Comparison of ENCODE assay signal across 22 mouse cellular contexts in the genomic region with DNA sequence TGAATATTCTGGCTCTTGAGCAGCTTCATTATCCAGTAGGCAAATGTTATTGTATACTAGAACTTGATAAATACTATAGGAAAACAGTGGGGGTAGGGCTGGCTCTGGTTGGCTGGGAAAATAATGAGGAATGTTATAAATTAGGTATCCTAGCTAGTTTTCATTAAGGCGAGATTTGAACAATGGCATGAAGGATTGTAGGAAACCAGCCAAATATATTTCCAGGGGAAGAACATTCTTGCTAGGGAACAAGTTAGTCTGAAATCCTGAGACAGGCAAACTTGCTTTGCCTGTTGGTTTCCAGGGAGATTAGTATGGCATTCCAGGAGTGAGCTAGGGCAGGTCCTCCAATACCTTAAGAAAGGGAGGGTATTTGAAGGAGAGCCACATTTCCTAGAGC. TPM values are rescaled to one million over a fixed set of nuclear protein-coding genes. Genes with fewer than 3 reads are reported as not detected.
DNase-seq lines count a peak whose midpoint lies in the region; ATAC-seq and TF ChIP-seq lines count a peak whose summit lies in the region.
"Had no signal": no experiment of that assay in that cellular context is flagged by ENCODE, and none has a peak within 500 bp of the region (broad histone marks: within the 10 kb centered on the region; RNA-seq: fewer than 3 reads in every experiment).

No protein-coding gene starts in this region.

- no peaks in the 10 kb centered on the region for H3K4me1 ChIP-seq in forebrain, embryonic 14.5 days (ENCODE audit: control insufficient read depth, insufficient read depth, low read length)
- peaks cover under 1% of the 10 kb centered on the region; the same call in 1 of the 2 replicates for H3K4me1 ChIP-seq in forebrain, embryonic 16.5 days (replicated peaks; ENCODE audit: control insufficient read depth, insufficient read depth, low read length)
- H3K4me1 ChIP-seq in lung, embryonic 15.5 days: peaks cover 24% of the 10 kb centered on the region
- H3K4me1 ChIP-seq in lung, adult 2 months (ENCODE audit: control insufficient read depth, insufficient read depth, low read length): no peaks in the 10 kb centered on the region; the same call in none of the 2 replicates

- TF ChIP-seq CTCF in lung, adult 2 months (IDR thresholded peaks at IDR 0.05; ENCODE audit: insufficient read depth, low read length): no peak
- no peak for TF ChIP-seq CTCF in brain, embryonic 14.5 days (IDR thresholded peaks at IDR 0.05; ENCODE audit: borderline replicate concordance, extremely low read depth, insufficient read depth, insufficient read length)

- H3K4me2 ChIP-seq in forebrain, embryonic 14.5 days (ENCODE audit: low read length): no peak overlapping the region
- no peak overlapping the region for H3K4me2 ChIP-seq in forebrain, embryonic 16.5 days (ENCODE audit: low read length)
- H3K4me2 ChIP-seq in lung, embryonic 15.5 days: no peak overlapping the region
- H3K4me2 ChIP-seq: embryonic facial prominence, embryonic 13.5 days; forebrain, embryonic 13.5 days had no signal

- H3K4me3 ChIP-seq in forebrain, embryonic 14.5 days (ENCODE audit: low read depth, low read length): no peak overlapping the region
- no peak overlapping the region for H3K4me3 ChIP-seq in forebrain, embryonic 16.5 days (replicated peaks; ENCODE audit: low read length)
- H3K4me3 ChIP-seq in lung, embryonic 15.5 days: no peak overlapping the region
- H3K4me3 ChIP-seq in lung, adult 2 months (replicated peaks; ENCODE audit: extremely low read depth, low read depth, low read length): no peak overlapping the region
- H3K4me3 ChIP-seq: embryonic facial prominence, embryonic 13.5 days; forebrain, embryonic 13.5 days had no signal

- no peak for TF ChIP-seq POLR2A in lung, adult 2 months (IDR thresholded peaks at IDR 0.05; ENCODE audit: borderline replicate concordance, extremely low read depth, low read depth, low read length)
- TF ChIP-seq POLR2A in brain, embryonic 14.5 days (IDR thresholded peaks at IDR 0.05; ENCODE audit: borderline replicate concordance, extremely low read depth, insufficient read depth, insufficient read length, poor library complexity, severe bottlenecking): no peak

- no peaks in the 10 kb centered on the region for H3K27me3 ChIP-seq in forebrain, embryonic 14.5 days (replicated peaks; ENCODE audit: control insufficient read depth, insufficient read depth, low read length)
- no peaks in the 10 kb centered on the region for H3K27me3 ChIP-seq in forebrain, embryonic 16.5 days (replicated peaks; ENCODE audit: control insufficient read depth, insufficient read depth, low read length)
- H3K27me3 ChIP-seq in lung, embryonic 15.5 days: no peaks in the 10 kb centered on the region
- H3K27me3 ChIP-seq: embryonic facial prominence, embryonic 13.5 days; forebrain, embryonic 13.5 days; Patski had no signal

- H3K9me3 ChIP-seq in forebrain, embryonic 14.5 days (replicated peaks; ENCODE audit: control insufficient read depth, low read length): no peaks in the 10 kb centered on the region
- no peaks in the 10 kb centered on the region for H3K9me3 ChIP-seq in forebrain, embryonic 16.5 days (ENCODE audit: control insufficient read depth, low read length)
- H3K9me3 ChIP-seq in lung, embryonic 15.5 days: no peaks in the 10 kb centered on the region
- H3K9me3 ChIP-seq: embryonic facial prominence, embryonic 13.5 days; forebrain, embryonic 13.5 days had no signal

- no peak overlapping the region for H3K27ac ChIP-seq in forebrain, embryonic 14.5 days (ENCODE audit: low read depth, low read length)
- H3K27ac ChIP-seq in forebrain, embryonic 16.5 days (ENCODE audit: low read length): no peak overlapping the region
- H3K27ac ChIP-seq in lung, embryonic 15.5 days: 0 out of 2 replicates have a peak overlapping the region, but pooled peaks have one; percentile 15
- H3K27ac ChIP-seq: embryonic facial prominence, embryonic 13.5 days; forebrain, embryonic 13.5 days had no signal

- WGBS in forebrain, embryonic 14.5 days: 59% methylated on average over 1 of the region's 1 CpGs
- WGBS in forebrain, embryonic 16.5 days: 39% methylated on average over 1 of the region's 1 CpGs
- 64% methylated on average over 1 of the region's 1 CpGs for WGBS in lung, embryonic 15.5 days
- WGBS in lung, adult 2 months: 75% methylated on average over 1 of the region's 1 CpGs

- peak; percentile 27 for DNase-seq in forebrain, embryonic 14.5 days (ENCODE audit: low spot score)
- DNase-seq in lung, adult 2 months: no peak
- DNase-seq in Muller cell, postnatal 12 days (ENCODE audit: inconsistent ontology term): peak; percentile 54
- peak; percentile 36 for DNase-seq in brain, embryonic 14.5 days (ENCODE audit: low read depth)
- DNase-seq in urinary bladder, postnatal 25 days (ENCODE audit: low spot score): no peak
- DNase-seq: adrenal gland, adult 8-10 months; adrenal gland, postnatal 14 days; adrenal gland, postnatal 36 days; cerebellum, adult 11 months; cerebellum, adult 18-20 months; cerebellum, adult 8-10 months; cerebellum, adult 9-11 months; cerebellum, postnatal 14 days; cerebellum, postnatal 36 days; embryo, embryonic 11 days; forebrain, postnatal 0 days had no signal

- H3K36me3 ChIP-seq in forebrain, embryonic 14.5 days (ENCODE audit: control insufficient read depth, insufficient read depth, low read length): no peaks in the 10 kb centered on the region
- H3K36me3 ChIP-seq in forebrain, embryonic 16.5 days (ENCODE audit: control insufficient read depth, insufficient read depth): no peaks in the 10 kb centered on the region
- H3K36me3 ChIP-seq in lung, embryonic 15.5 days: no peaks in the 10 kb centered on the region
- H3K36me3 ChIP-seq: embryonic facial prominence, embryonic 13.5 days had no signal

- no peak overlapping the region for H3K9ac ChIP-seq in forebrain, embryonic 14.5 days (ENCODE audit: low read length)
- H3K9ac ChIP-seq in forebrain, embryonic 16.5 days (replicated peaks; ENCODE audit: low read depth, low read length): no peak overlapping the region
- no peak overlapping the region for H3K9ac ChIP-seq in lung, embryonic 15.5 days
- H3K9ac ChIP-seq: embryonic facial prominence, embryonic 13.5 days; forebrain, embryonic 13.5 days; forebrain, postnatal 0 days had no signal

- no peak for ATAC-seq in forebrain, embryonic 14.5 days
- no peak for ATAC-seq in forebrain, embryonic 16.5 days
- no peak for ATAC-seq in lung, embryonic 15.5 days (ENCODE audit: borderline replicate concordance, extremely low read depth, low FRiP score, low TSS enrichment)
- ATAC-seq: activated CD4-positive, CD25-positive, alpha-beta regulatory T cell, adult 4 months; forebrain, embryonic 13.5 days; forebrain, postnatal 0 days; Patski had no signal

RNA-seq across cellular contexts. Expression of a gene that starts 4.9 kb away (rescaled TPM):
- 5.3 and 5.9 TPM in 2 replicates for polyA plus RNA-seq in forebrain, embryonic 14.5 days (2014; fragmentation: Nextera tagmentation; extraction: Ambion mirVana)
- polyA plus RNA-seq in forebrain, embryonic 16.5 days (2015; fragmentation: Nextera tagmentation; extraction: Ambion mirVana): 5.5 and 6.1 TPM in 2 replicates
- 24.5 and 24.9 TPM in 2 replicates for polyA plus RNA-seq in lung, embryonic 15.5 days (2015; fragmentation: Nextera tagmentation; extraction: Ambion mirVana)
- polyA plus RNA-seq in lung, adult 2 months (2012; rRNA removed): 1.2 and 2.2 TPM in 2 replicates
- polyA plus RNA-seq in brain, embryonic 14.5 days (2012; rRNA removed): 5.3 and 6.0 TPM in 2 replicates

Comparison
In these comparisons a context has a peak if more than half of its experiments do, and no peak if none do; other contexts are left out.
1. DNase-seq: peak in forebrain, embryonic 14.5 days (single experiment), Muller cell, postnatal 12 days (single experiment) and brain, embryonic 14.5 days (single experiment); none in lung, adult 2 months (single experiment) and urinary bladder, postnatal 25 days (single experiment).